Mouse (Mus musculus) ES-E14 (cell line): ENCODE measurements around the gene Homer2.

Source experiments
- HCFC1 ChIP-seq: IDR thresholded peaks from 2 replicates; pipeline ENCODE4 v1.6.1; 2012; ENCODE audit warnings: low read length, inconsistent platforms, borderline replicate concordance; ENCODE audit not compliant: insufficient read depth
- ZC3H11A ChIP-seq: IDR thresholded peaks from 2 replicates; pipeline ENCODE4 v1.6.1; 2012; ENCODE audit warnings: low read depth, mild to moderate bottlenecking, inconsistent platforms, low read length, borderline replicate concordance
- ZNF384 ChIP-seq: IDR thresholded peaks from 2 replicates; pipeline ENCODE4 v1.6.1; 2012; ENCODE audit warnings: low read depth, low read length, inconsistent platforms

DNA sequence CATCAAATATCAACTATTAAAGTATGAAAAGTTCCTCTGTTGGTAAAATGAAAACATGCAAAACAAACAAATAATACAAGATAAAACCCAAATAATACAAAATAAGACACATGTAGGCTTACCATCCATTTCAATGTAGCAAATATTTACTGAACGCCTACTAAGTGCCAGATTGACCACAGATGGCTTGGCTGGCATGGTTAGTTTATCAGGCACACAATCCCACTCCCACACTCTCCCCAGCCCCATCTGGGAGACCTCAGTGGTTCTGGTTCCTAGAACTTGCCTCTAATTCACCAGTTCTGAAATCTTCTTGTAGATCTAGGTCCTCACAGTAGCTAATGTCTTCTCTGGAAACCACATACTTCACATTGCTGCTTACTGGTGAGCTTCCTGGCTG, 11.3 kb upstream of the Homer2 start:
- TF ChIP-seq ZNF384 (no peak), ZC3H11A (no peak), HCFC1 (no peak)
